Mouse (Mus musculus): ENCODE results near the gene Tmbim1.

- TF ChIP-seq CTCF (IDR thresholded peaks at IDR 0.05; ENCODE audit: low read depth) (no peak), EP300 (IDR thresholded peaks at IDR 0.05; ENCODE audit: low read depth) (no peak)
These were observed 30.4 kb downstream of the Tmbim1 start for GRCm38 (mm10) chr1:74275015-74275414.

Measured in liver, postnatal 0 days (tissue).